Mouse (Mus musculus): ENCODE measurements at regions not wholly inside any gene's neighbourhood (a gene's known extent, or its start where the extent isn't known, plus 50 kb on each side); places are given as distances from the start of the nearest gene placed in this dataset.

DNA sequence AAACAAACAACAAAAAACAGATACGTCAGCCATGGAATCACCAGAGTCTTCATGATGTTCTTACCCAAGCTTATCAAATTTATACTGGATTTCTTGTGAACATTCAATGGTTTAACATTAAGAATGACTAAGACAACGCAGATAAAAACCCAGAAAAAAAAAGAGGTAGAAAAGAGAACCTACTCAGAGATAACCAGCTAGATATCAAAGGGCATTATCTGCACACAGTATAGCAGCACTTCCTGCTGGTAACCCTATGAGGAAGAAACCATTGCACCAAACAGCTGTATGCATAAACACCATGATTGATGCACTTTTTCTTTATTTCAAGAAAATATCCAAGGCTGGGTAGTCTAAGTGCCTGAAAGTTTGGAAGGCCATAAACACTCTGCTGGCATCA, 1114.7 kb downstream of the Defb40 start:
- TF ChIP-seq CTCF (IDR thresholded peaks at IDR 0.05; ENCODE audit: low read depth, low read length) (no peak), POLR2A (IDR thresholded peaks at IDR 0.05; ENCODE audit: extremely low read depth, insufficient read depth, low read length) (no peak)
- H3K79me2 ChIP-seq (ENCODE audit: control insufficient read depth, insufficient read depth, low read length) = no peaks in the 10 kb centered on the region
- no peaks in the 10 kb centered on the region for H3K27me3 ChIP-seq (ENCODE audit: control insufficient read depth, insufficient read depth, low read length)
- no peak for DNase-seq (ENCODE audit: extremely low read depth, low read depth, low spot score)
- WGBS = 78% methylated on average over 2 of the region's 2 CpGs
- no peak overlapping the region for H3K4me3 ChIP-seq (ENCODE audit: insufficient read depth, low read depth, low read length)
- H3K27ac ChIP-seq (replicated peaks; ENCODE audit: insufficient read depth, low read depth, low read length) = no peak overlapping the region
- no peaks in the 10 kb centered on the region for H3K4me1 ChIP-seq (ENCODE audit: control insufficient read depth, insufficient read depth, low read length)
- H3K36me3 ChIP-seq (ENCODE audit: control insufficient read depth, insufficient read depth, low read length) = no peaks in the 10 kb centered on the region
- no peak overlapping the region for H3K9ac ChIP-seq (ENCODE audit: low read depth, low read length)

Measured in liver, adult 2 months (tissue).